ENCODE assay signal across 21 mouse cellular contexts in genomic region chr12:107520941-107521340, GRCm38 (mm10). TPM values are rescaled to one million over a fixed set of nuclear protein-coding genes. Genes with fewer than 3 reads are reported as not detected.
"Had no signal": no experiment of that assay in that cellular context is flagged by ENCODE, and none has a peak within 500 bp of the region (broad histone marks: within the 10 kb centered on the region; RNA-seq: fewer than 3 reads in every experiment).

No protein-coding gene starts in this region.

- DNase-seq: cerebellum, adult 9-10 months; cerebellum, adult 9-11 months; cerebellum, postnatal 10 days; cerebellum, postnatal 14 days; cerebellum, postnatal 25 days; cerebellum, postnatal 36 days; embryo, embryonic 11 days; forebrain, postnatal 0 days; gastrocnemius, adult 2 months; gastrocnemius, postnatal 10 days; gastrocnemius, postnatal 14 days; gastrocnemius, postnatal 25 days; gastrocnemius, postnatal 36 days; heart, adult 18-20 months; heart, adult 2 months had no signal

RNA-seq across cellular contexts. Expression of gene 3110018I06Rik, which starts 32.5 kb away (rescaled TPM):
- total RNA-seq: common myeloid progenitor, adult 5-6 weeks; forebrain, postnatal 0 days; gastrocnemius, adult 18-20 months; gastrocnemius, adult 2 months; gastrocnemius, adult 8-10 months; gastrocnemius, postnatal 10 days; gastrocnemius, postnatal 14 days; gastrocnemius, postnatal 25 days; gastrocnemius, postnatal 36 days; gastrocnemius, postnatal 4 days; granulocyte monocyte progenitor cell, adult 5-6 weeks; heart, adult 18-20 months; heart, adult 2 months; heart, adult 8-10 months had no signal
